Mouse (Mus musculus) C2C12 (cell line): ENCODE results near the gene Lrrc55. TPM values are rescaled to one million over a fixed set of nuclear protein-coding genes. Genes with fewer than 3 reads are reported as not detected.
A peak's percentile ranks its signal among the peaks of the same experiment; 100 is the strongest.
"Not testable (repeated sequence)": the region's sequence is repeated elsewhere in the genome, so short reads cannot be mapped to it uniquely, and the experiment has no call there.

Experiments used
- H3K27me3 ChIP-seq: one replicate; pipeline ENCODE4 v1.6.1; 2011; ENCODE audit not compliant: control insufficient read depth, insufficient read depth, insufficient read length
- H3K36me3 ChIP-seq: one replicate; pipeline ENCODE4 v1.6.1; 2011; ENCODE audit not compliant: control insufficient read depth, insufficient read depth
- H3K4me3 ChIP-seq: one replicate; pipeline ENCODE4 v1.5.1; 2011; ENCODE audit warnings: mild to moderate bottlenecking, control low read depth; ENCODE audit not compliant: poor library complexity, insufficient read depth, severe bottlenecking
- H3K79me2 ChIP-seq: one replicate; pipeline ENCODE4 v1.6.1; 2011; ENCODE audit not compliant: control insufficient read depth, insufficient read depth
- H3K79me3 ChIP-seq: one replicate; pipeline ENCODE4 v1.6.1; 2011; ENCODE audit warnings: low read depth, control low read depth
- H3ac ChIP-seq: one replicate; pipeline ENCODE3; 2011; ENCODE audit warnings: low read depth; ENCODE audit not compliant: control insufficient read depth, insufficient read length
- CEBPB ChIP-seq: IDR thresholded peaks from one replicate; pipeline ENCODE4 v1.6.1; 2011; ENCODE audit warnings: low read depth, mild to moderate bottlenecking, control low read depth, moderate library complexity
- CTCF ChIP-seq: IDR thresholded peaks from one replicate; pipeline ENCODE4 v1.5.1; 2011; ENCODE audit not compliant: control insufficient read depth, insufficient read depth, insufficient read length
- FOSL1 ChIP-seq: IDR thresholded peaks from one replicate; pipeline ENCODE4 v1.8.0; 2011; ENCODE audit warnings: mild to moderate bottlenecking, low read length; ENCODE audit not compliant: poor library complexity, insufficient read depth, severe bottlenecking
- MAX ChIP-seq: IDR thresholded peaks from one replicate; pipeline ENCODE4 v1.6.1; 2011; ENCODE audit warnings: mild to moderate bottlenecking, control low read depth
- MYOD1 ChIP-seq: IDR thresholded peaks from one replicate; pipeline ENCODE4 v1.6.1; 2011; ENCODE audit warnings: low read depth; ENCODE audit not compliant: control insufficient read depth, insufficient read length
- MYOG ChIP-seq: IDR thresholded peaks from one replicate; pipeline ENCODE4 v1.6.1; 2011; ENCODE audit not compliant: control insufficient read depth, insufficient read length; ENCODE audit errors: extremely low read depth
- USF1 ChIP-seq: IDR thresholded peaks from one replicate; pipeline ENCODE4 v1.6.1; 2011; ENCODE audit warnings: low read depth, mild to moderate bottlenecking, control low read depth, moderate library complexity
- long read RNA-seq, 2 experiments: library from polyadenylated mRNA; unstranded; transcript quantifications; one replicate each; pipeline ENCODE4 v2.0.0; 2019 to 2020
- polyA plus RNA-seq: library from polyadenylated mRNA; unstranded; fragments of >200 nt; fragmentation: generic; extraction: Trizol; gene quantifications from one replicate; pipeline ENCODE4 v1.2.1, GENCODE M21; 2012; ENCODE audit warnings: missing spikeins

The Lrrc55 gene
- polyA plus RNA-seq: not detected
- long read RNA-seq, experiment 1: 0 reads
- long read RNA-seq, experiment 2: 0 reads

- no peaks in the 10 kb centered on the region for H3K79me2 ChIP-seq
- H3ac ChIP-seq: no peak within 1 kb of the TSS
- no peak within 1 kb of the TSS for H3K4me3 ChIP-seq
- TF ChIP-seq MAX (no peak), FOSL1 (no peak), MYOG (no peak), CEBPB (no peak), CTCF (no peak), USF1 (no peak), MYOD1 (no peak)
- H3K36me3 ChIP-seq: no peaks in the 10 kb centered on the region
- H3K27me3 ChIP-seq: peaks cover 4% of the 10 kb centered on the region
- no peaks in the 10 kb centered on the region for H3K79me3 ChIP-seq
Observed at GRCm38 (mm10) chr2:85196901-85197300, at the start of gene Lrrc55. Gene Lrrc55 (minus strand): TSS chr2:85197197.

GRCm38 (mm10) chr2:85246506-85247082 is 49.6 kb upstream of the Lrrc55 start:
- no peaks in the 10 kb centered on the region for H3K79me3 ChIP-seq
- no peaks in the 10 kb centered on the region for H3K27me3 ChIP-seq
- H3K36me3 ChIP-seq: no peaks in the 10 kb centered on the region
- TF ChIP-seq CTCF (peak; percentile 72), MYOD1 (no peak)
- no peak overlapping the region for H3K4me3 ChIP-seq
- no peak overlapping the region for H3ac ChIP-seq
- H3K79me2 ChIP-seq: no peaks in the 10 kb centered on the region

GRCm38 (mm10) chr2:85245737-85246136 is 48.7 kb upstream of the Lrrc55 start:
- H3K79me2 ChIP-seq: no peaks in the 10 kb centered on the region
- H3K79me3 ChIP-seq: no peaks in the 10 kb centered on the region
- peak; percentile 2 for TF ChIP-seq USF1
- TF ChIP-seq MAX: no peak
- H3K27me3 ChIP-seq: no peaks in the 10 kb centered on the region
- H3ac ChIP-seq: no peak overlapping the region
- no peaks in the 10 kb centered on the region for H3K36me3 ChIP-seq
- H3K4me3 ChIP-seq: no peak overlapping the region

- Histone ChIP-seq H3K36me3 (no peaks in the 10 kb centered on the region), H3K79me2 (no peaks in the 10 kb centered on the region), H3K27me3 (no peaks in the 10 kb centered on the region), H3K79me3 (no peaks in the 10 kb centered on the region), H3ac (no peak overlapping the region), H3K4me3 (no peak overlapping the region)
- TF ChIP-seq USF1 (no peak), MAX (no peak), MYOG (no peak), MYOD1 (no peak), CEBPB (no peak), CTCF (no peak)
Observed at GRCm38 (mm10) chr2:85238068-85238667, 41.2 kb upstream of the Lrrc55 start.

GRCm38 (mm10) chr2:85237231-85237630 is 40.2 kb upstream of the Lrrc55 start:
- not testable (repeated sequence) for H3K79me3 ChIP-seq, H3K27me3 ChIP-seq, H3K79me2 ChIP-seq, H3K4me3 ChIP-seq, H3ac ChIP-seq, H3K36me3 ChIP-seq

- H3ac ChIP-seq: no peak overlapping the region
- H3K79me3 ChIP-seq: no peaks in the 10 kb centered on the region
Observed at GRCm38 (mm10) chr2:85230771-85231511, 33.9 kb upstream of the Lrrc55 start.

More at GRCm38 (mm10) chr2:85230771-85231511, 33.9 kb upstream of the Lrrc55 start:
- TF ChIP-seq CEBPB (no peak), MYOD1 (no peak), CTCF (no peak)
- Histone ChIP-seq H3K4me3 (no peak overlapping the region), H3K36me3 (no peaks in the 10 kb centered on the region), H3K79me2 (no peaks in the 10 kb centered on the region), H3K27me3 (no peaks in the 10 kb centered on the region)
